Mouse (Mus musculus) ES-E14 (cell line): ENCODE data around the gene Fbxl18.

Experiments
- CHD2 ChIP-seq: IDR thresholded peaks from 2 replicates; pipeline ENCODE4 v1.6.1; 2014; ENCODE audit warnings: mild to moderate bottlenecking, low read depth, low read length, inconsistent platforms
- HCFC1 ChIP-seq: IDR thresholded peaks from 2 replicates; pipeline ENCODE4 v1.6.1; 2012; ENCODE audit warnings: low read length, inconsistent platforms, borderline replicate concordance; ENCODE audit not compliant: insufficient read depth
- MAFK ChIP-seq: IDR thresholded peaks from 2 replicates; pipeline ENCODE4 v1.6.1; 2014; ENCODE audit warnings: mild to moderate bottlenecking, low read depth, low read length, inconsistent platforms; ENCODE audit not compliant: insufficient read depth
- ZC3H11A ChIP-seq: IDR thresholded peaks from 2 replicates; pipeline ENCODE4 v1.6.1; 2012; ENCODE audit warnings: low read depth, mild to moderate bottlenecking, inconsistent platforms, low read length, borderline replicate concordance
- ZNF384 ChIP-seq: IDR thresholded peaks from 2 replicates; pipeline ENCODE4 v1.6.1; 2012; ENCODE audit warnings: low read depth, low read length, inconsistent platforms

GRCm38 (mm10) chr5:142857763-142858229 lies 37.4 kb downstream of the Fbxl18 start:
- no peak for TF ChIP-seq ZC3H11A
- TF ChIP-seq CHD2 = no peak
- no peak for TF ChIP-seq HCFC1
- TF ChIP-seq MAFK = no peak
- TF ChIP-seq ZNF384 = no peak
